Mouse (Mus musculus): ENCODE measurements around the gene Cacng8. TPM values are rescaled to one million over a fixed set of nuclear protein-coding genes. Genes with fewer than 3 reads are reported as not detected.

Gene Cacng8
- polyA plus RNA-seq, 1 experiment: 1.8 TPM

DNA sequence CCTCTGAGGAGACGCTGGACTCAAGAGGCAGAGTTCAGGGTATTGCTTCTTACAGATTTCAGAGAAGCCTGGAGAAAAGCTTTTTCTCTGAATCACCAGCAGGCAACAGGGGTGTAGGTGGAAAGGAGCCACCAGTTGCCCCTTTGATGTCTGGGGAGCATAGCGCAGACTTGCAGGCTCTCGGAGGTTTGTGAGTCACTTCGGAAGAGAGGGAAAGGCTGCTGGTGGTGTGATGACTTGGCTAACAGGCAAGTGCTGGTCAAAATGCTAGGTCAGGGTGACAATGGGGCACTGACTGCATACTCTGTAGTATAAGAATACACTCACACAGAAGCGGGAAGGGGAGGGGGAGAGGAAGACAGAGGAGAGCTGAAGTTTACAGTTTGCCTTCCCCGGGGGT is 60.7 kb downstream of the Cacng8 start:
- no peak for DNase-seq (ENCODE audit: low read depth in 1 of 2, low spot score in 2 of 2)
- no peaks in the 10 kb centered on the region for H3K36me3 ChIP-seq (ENCODE audit: control insufficient read depth, insufficient read depth, low read length)
- no peaks in the 10 kb centered on the region for H3K27me3 ChIP-seq (ENCODE audit: control insufficient read depth, insufficient read depth, low read length)
- TF ChIP-seq CTCF (IDR thresholded peaks at IDR 0.05; ENCODE audit: extremely low read depth, insufficient read depth, insufficient read length, insufficient replicate concordance) (no peak), POLR2A (IDR thresholded peaks at IDR 0.05; ENCODE audit: low read depth, low read length) (no peak)
- 70% methylated on average over 6 of the region's 6 CpGs for WGBS
- no peaks in the 10 kb centered on the region for H3K4me1 ChIP-seq (ENCODE audit: control insufficient read depth, insufficient read depth, insufficient read length)
- H3K27ac ChIP-seq (ENCODE audit: insufficient read depth, low read length): no peak overlapping the region
- no peak overlapping the region for H3K4me3 ChIP-seq (ENCODE audit: extremely low read depth, insufficient read depth, insufficient read length)

DNA sequence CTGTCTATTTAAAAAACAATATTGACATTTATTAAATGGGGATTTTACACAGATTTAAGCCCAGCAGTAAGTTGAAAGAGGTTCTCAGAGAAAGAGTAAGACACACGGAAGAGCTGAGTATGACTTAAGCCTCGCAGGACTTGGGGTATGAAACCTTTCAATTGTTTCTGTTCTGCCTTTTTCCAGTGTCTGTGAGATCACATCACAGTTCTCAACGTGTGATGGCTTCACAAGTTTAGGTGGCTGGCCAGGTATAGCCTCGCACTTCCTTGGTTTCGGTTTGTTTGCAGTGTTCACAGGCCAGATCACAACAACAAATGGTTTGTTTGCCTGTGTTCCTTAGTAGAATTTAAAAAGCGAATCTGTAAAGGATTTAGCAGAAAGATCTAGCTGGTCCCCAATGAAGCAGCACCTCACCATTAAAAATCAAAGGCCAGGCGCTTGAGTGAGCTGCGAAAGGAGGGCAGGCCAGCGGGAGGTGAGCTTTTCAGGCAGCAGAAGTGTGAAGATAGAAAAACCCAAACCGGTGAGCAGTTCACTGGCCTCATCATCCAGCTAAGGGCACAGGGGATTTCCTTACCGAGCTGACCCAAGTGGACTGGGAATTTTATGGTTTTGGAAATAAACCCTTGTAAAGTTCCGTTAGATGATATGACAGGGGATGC is 62.5 kb downstream of the Cacng8 start:
- Histone ChIP-seq H3K36me3 (ENCODE audit: control insufficient read depth, insufficient read depth, low read length) (no peaks in the 10 kb centered on the region), H3K4me3 (ENCODE audit: extremely low read depth, insufficient read depth, insufficient read length) (no peak overlapping the region), H3K4me1 (ENCODE audit: control insufficient read depth, insufficient read depth, insufficient read length) (no peaks in the 10 kb centered on the region), H3K27me3 (ENCODE audit: control insufficient read depth, insufficient read depth, low read length) (no peaks in the 10 kb centered on the region), H3K27ac (ENCODE audit: insufficient read depth, low read length) (no peak overlapping the region)
- no peak for DNase-seq (ENCODE audit: low read depth in 1 of 2, low spot score in 2 of 2)
- no peak for TF ChIP-seq CTCF (IDR thresholded peaks at IDR 0.05; ENCODE audit: extremely low read depth, insufficient read depth, insufficient read length, insufficient replicate concordance)
- WGBS: 74% methylated on average over 12 of the region's 12 CpGs

DNA sequence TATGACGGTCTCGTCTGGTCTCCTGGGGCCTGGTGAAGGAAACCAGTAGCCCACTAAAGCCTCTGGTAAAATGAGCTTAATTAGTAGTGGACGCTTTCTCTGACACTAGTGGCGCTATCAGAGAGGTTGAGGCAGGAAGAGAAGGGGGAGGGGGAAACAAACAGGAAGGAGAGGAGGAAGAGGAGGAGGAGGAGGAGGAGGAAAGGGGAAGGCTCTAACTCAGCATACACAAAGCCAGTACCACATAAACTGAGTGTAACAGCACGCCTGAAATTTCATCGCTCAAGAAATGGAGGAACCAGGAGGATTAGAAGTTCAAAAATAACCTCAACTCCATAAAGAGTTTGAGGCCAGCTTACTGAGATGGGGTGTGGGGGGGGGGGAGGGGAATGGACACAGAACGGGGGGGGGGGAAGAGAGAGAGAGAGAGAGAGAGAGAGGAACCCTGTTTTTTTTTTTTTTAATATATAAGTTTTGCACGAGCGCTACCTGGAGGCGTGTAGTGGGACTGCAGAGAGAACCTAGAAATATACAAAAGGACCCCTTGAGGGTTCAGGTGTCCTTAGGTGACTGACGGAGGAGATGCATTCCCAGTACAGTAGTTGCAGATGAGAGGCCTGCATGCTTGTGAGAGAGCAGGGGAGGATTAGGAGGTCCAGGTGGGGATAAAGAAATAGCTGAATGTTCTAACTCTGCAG is 63.2 kb downstream of the Cacng8 start:
- H3K4me3 ChIP-seq (ENCODE audit: extremely low read depth, insufficient read depth, insufficient read length): no peak overlapping the region
- 68% methylated on average over 11 of the region's 11 CpGs for WGBS
- DNase-seq (ENCODE audit: low read depth in 1 of 2, low spot score in 2 of 2): no peak
- no peak overlapping the region for H3K27ac ChIP-seq (ENCODE audit: insufficient read depth, low read length)
- no peaks in the 10 kb centered on the region for H3K4me1 ChIP-seq (ENCODE audit: control insufficient read depth, insufficient read depth, insufficient read length)
- H3K27me3 ChIP-seq (ENCODE audit: control insufficient read depth, insufficient read depth, low read length): no peaks in the 10 kb centered on the region
- TF ChIP-seq POLR2A (IDR thresholded peaks at IDR 0.05; ENCODE audit: low read depth, low read length) (no peak), CTCF (IDR thresholded peaks at IDR 0.05; ENCODE audit: extremely low read depth, insufficient read depth, insufficient read length, insufficient replicate concordance) (no peak)
- H3K36me3 ChIP-seq (ENCODE audit: control insufficient read depth, insufficient read depth, low read length): no peaks in the 10 kb centered on the region

DNA sequence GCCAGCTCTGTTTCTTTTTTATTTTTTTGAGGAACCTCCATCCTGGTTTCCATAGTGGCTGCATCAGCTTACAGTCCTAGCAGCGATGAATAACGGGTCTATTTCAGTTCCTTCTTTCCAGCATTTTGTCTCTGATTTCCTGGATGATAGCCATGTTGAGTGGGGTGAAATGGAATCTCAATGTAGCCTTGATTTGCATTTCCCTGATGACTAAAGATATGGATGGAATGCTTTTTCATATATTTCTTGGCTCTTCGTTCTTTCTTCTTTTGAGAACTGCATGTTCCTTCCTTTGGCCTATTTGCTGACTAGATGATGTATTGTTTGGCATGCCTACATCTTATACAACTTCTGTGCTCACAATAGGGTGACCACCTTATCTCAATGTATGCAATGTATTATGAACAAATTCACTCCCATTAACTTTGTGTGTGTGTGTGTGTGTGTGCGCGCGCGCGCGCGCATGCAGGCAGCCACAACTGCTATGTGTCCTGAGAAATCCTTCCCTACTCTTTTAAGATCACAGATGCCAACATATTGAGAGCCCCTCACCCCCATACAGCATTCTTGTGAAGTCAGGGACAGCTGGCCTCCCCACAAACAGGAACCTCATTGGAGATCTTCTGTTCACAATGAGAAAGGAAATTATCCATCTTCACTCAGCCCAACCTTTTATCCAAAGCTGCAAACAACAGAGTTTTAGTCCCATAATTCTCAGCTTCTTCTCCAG is 66.8 kb downstream of the Cacng8 start:
- Histone ChIP-seq H3K4me1 (ENCODE audit: control insufficient read depth, insufficient read depth, insufficient read length) (no peaks in the 10 kb centered on the region), H3K4me3 (ENCODE audit: extremely low read depth, insufficient read depth, insufficient read length) (no peak overlapping the region), H3K36me3 (ENCODE audit: control insufficient read depth, insufficient read depth, low read length) (no peaks in the 10 kb centered on the region), H3K27me3 (ENCODE audit: control insufficient read depth, insufficient read depth, low read length) (no peaks in the 10 kb centered on the region), H3K27ac (ENCODE audit: insufficient read depth, low read length) (no peak overlapping the region)
- WGBS: 93% methylated on average over 10 of the region's 10 CpGs
- no peak for TF ChIP-seq POLR2A (IDR thresholded peaks at IDR 0.05; ENCODE audit: low read depth, low read length)
- TF ChIP-seq CTCF (IDR thresholded peaks at IDR 0.05; ENCODE audit: extremely low read depth, insufficient read depth, insufficient read length, insufficient replicate concordance): no peak
- no peak for DNase-seq (ENCODE audit: low read depth in 1 of 2, low spot score in 2 of 2)

DNA sequence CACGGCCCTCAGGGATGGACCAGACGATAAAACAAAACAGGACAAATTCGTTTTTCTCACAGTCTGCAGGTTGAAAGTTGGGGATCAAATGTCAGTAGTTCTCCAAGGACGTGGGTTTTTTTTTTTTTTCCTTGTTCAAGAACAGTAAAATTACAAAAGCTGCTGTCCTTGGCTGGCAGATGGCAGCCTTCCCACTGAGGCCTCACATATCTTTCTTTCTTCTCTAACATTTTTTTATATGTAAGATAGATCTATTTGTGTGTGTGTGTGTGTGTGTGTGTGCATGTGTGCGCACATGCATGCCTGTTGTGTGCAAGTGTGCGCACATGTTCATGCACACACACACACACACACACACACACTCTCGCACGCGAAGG is 67.3 kb downstream of the Cacng8 start:
- Histone ChIP-seq H3K27me3 (ENCODE audit: control insufficient read depth, insufficient read depth, low read length) (no peaks in the 10 kb centered on the region), H3K36me3 (ENCODE audit: control insufficient read depth, insufficient read depth, low read length) (no peaks in the 10 kb centered on the region), H3K27ac (ENCODE audit: insufficient read depth, low read length) (no peak overlapping the region), H3K4me1 (ENCODE audit: control insufficient read depth, insufficient read depth, insufficient read length) (no peaks in the 10 kb centered on the region), H3K4me3 (ENCODE audit: extremely low read depth, insufficient read depth, insufficient read length) (no peak overlapping the region)
- WGBS: 82% methylated on average over 9 of the region's 9 CpGs
- DNase-seq (ENCODE audit: low read depth in 1 of 2, low spot score in 2 of 2): no peak
- TF ChIP-seq CTCF (IDR thresholded peaks at IDR 0.05; ENCODE audit: extremely low read depth, insufficient read depth, insufficient read length, insufficient replicate concordance) (no peak), POLR2A (IDR thresholded peaks at IDR 0.05; ENCODE audit: low read depth, low read length) (no peak)

DNA sequence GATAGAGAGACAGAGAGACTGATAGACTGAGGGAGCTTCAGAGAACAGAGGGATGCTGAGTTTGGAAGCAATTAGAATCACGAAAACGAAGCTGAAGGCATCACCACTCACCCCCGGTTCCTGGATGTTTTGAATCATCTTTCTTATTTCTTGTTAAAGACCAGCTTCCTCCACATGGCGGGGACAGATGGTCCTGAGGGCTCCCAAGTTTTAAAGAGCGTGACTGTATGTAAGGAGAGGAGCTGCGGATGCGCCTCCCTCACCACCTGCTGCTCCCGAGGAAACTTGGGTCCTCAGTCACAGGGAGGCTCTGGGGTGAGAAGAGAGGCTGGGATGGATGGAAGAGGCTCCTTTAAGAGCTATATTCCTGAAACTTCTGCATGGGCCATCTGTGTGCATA is 69.8 kb downstream of the Cacng8 start:
- Histone ChIP-seq H3K4me1 (ENCODE audit: control insufficient read depth, insufficient read depth, insufficient read length) (no peaks in the 10 kb centered on the region), H3K27me3 (ENCODE audit: control insufficient read depth, insufficient read depth, low read length) (no peaks in the 10 kb centered on the region), H3K27ac (ENCODE audit: insufficient read depth, low read length) (no peak overlapping the region), H3K4me3 (ENCODE audit: extremely low read depth, insufficient read depth, insufficient read length) (no peak overlapping the region), H3K36me3 (ENCODE audit: control insufficient read depth, insufficient read depth, low read length) (no peaks in the 10 kb centered on the region)
- 89% methylated on average over 8 of the region's 8 CpGs for WGBS
- TF ChIP-seq CTCF (IDR thresholded peaks at IDR 0.05; ENCODE audit: extremely low read depth, insufficient read depth, insufficient read length, insufficient replicate concordance) (no peak), POLR2A (IDR thresholded peaks at IDR 0.05; ENCODE audit: low read depth, low read length) (no peak)
- DNase-seq (ENCODE audit: low read depth in 1 of 2, low spot score in 2 of 2): no peak
